Mouse (Mus musculus): ENCODE measurements around the gene Ccno.

- TF ChIP-seq CTCF (IDR thresholded peaks at IDR 0.05; ENCODE audit: extremely low read depth, insufficient read length, insufficient replicate concordance, low read depth, low read length) (no peak), POLR2A (IDR thresholded peaks at IDR 0.05; ENCODE audit: low read depth, low read length) (no peak)
Observed at GRCm38 (mm10) chr13:113031792-113032571, 44.4 kb downstream of the Ccno start.
